Mouse (Mus musculus) heart, adult 2 months (tissue): Measurements from ENCODE around the gene Cybb.

Experiments
- CTCF ChIP-seq: fragments of 200-600 bp; IDR thresholded peaks from 2 replicates; pipeline ENCODE4 v1.8.1; 2022; ENCODE audit warnings: antibody characterized with exemption, mild to moderate bottlenecking, moderate library complexity
- EP300 ChIP-seq: fragments of 200-500 bp; IDR thresholded peaks from 2 replicates; pipeline ENCODE4 v1.6.1; 2011; ENCODE audit warnings: low read depth, low read length, control low read depth; ENCODE audit not compliant: insufficient read depth
- POLR2A ChIP-seq: fragments of 200-500 bp; IDR thresholded peaks from 2 replicates; pipeline ENCODE4 v1.6.1; 2011; ENCODE audit warnings: mild to moderate bottlenecking, low read depth, low read length, control low read depth; ENCODE audit not compliant: insufficient read depth

DNA sequence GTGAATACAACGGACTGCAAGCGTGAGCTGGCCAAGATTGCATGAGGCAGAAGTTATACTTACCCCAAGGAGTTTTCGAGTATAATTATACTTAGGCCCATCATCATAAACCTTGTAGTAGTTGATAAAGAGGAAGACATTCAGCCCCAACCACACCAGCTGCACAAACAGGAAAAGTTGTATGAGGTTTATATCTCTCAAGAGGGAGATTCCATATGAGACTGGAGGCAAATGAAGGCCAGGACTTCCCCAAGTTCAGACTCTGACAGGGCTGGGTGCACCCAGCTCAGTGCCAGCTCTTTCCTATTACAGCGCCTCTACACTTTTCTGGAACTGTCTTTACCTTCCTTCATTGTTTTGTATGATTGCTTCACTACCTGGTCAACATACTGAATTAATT is 20.6 kb downstream of the Cybb start:
- TF ChIP-seq EP300: no peak
- no peak for TF ChIP-seq CTCF
- no peak for TF ChIP-seq POLR2A
